Mouse (Mus musculus) right cerebral cortex, postnatal 4 days (tissue): ENCODE results near the gene Gabarap.
"Not testable (repeated sequence)": the region's sequence is repeated elsewhere in the genome, so short reads cannot be mapped to it uniquely, and the experiment has no call there.

Experiments
- DNase-seq: peaks from one replicate; pipeline ENCODE4 v3.0.0-alpha.2; 2022

The Gabarap gene

GRCm38 (mm10) chr11:69990850-69991691 lies at the start of gene Gabarap:
TSS of gene Gabarap (plus strand) at chr11:69991143.
- DNase-seq, result peak; percentile 95

- no peak for DNase-seq
Observed at GRCm38 (mm10) chr11:69945216-69945615, 45.7 kb upstream of the Gabarap start.

GRCm38 (mm10) chr11:69945997-69946891 lies 44.7 kb upstream of the Gabarap start:
- DNase-seq, result no peak

- peak; percentile 23 for DNase-seq
Observed at GRCm38 (mm10) chr11:69947337-69948065, 43.4 kb upstream of the Gabarap start.

- DNase-seq, result peak; percentile 89
Observed at GRCm38 (mm10) chr11:69948066-69948762, 42.7 kb upstream of the Gabarap start, which contains the start of gene Slc2a4. TSS of gene Slc2a4 (minus strand) at chr11:69948188.

- peak; percentile 80 for DNase-seq
Observed at GRCm38 (mm10) chr11:69948763-69949150, 42.2 kb upstream of the Gabarap start.

GRCm38 (mm10) chr11:69950807-69951459 lies 40.0 kb upstream of the Gabarap start:
- no peak for DNase-seq

- DNase-seq, result no peak
Observed at GRCm38 (mm10) chr11:69952274-69952673, 38.7 kb upstream of the Gabarap start.

GRCm38 (mm10) chr11:69953267-69953915 lies 37.6 kb upstream of the Gabarap start:
- DNase-seq, result no peak

- not testable (repeated sequence) for DNase-seq
Observed at GRCm38 (mm10) chr11:69955618-69956017, 35.3 kb upstream of the Gabarap start.

GRCm38 (mm10) chr11:69956218-69956617 lies 34.7 kb upstream of the Gabarap start:
- DNase-seq, result no peak

GRCm38 (mm10) chr11:69960616-69961015 lies 30.3 kb upstream of the Gabarap start:
- no peak for DNase-seq

- no peak for DNase-seq
Observed at GRCm38 (mm10) chr11:69961841-69962240, 29.1 kb upstream of the Gabarap start.

- DNase-seq, result no peak
Observed at GRCm38 (mm10) chr11:69964650-69965270, 26.2 kb upstream of the Gabarap start, which contains the start of gene Cldn7. TSS of gene Cldn7 (plus strand) at chr11:69964779.

- no peak for DNase-seq
Observed at GRCm38 (mm10) chr11:69965271-69966005, 25.5 kb upstream of the Gabarap start.

GRCm38 (mm10) chr11:69966006-69966859 lies 24.7 kb upstream of the Gabarap start:
- DNase-seq, result no peak

GRCm38 (mm10) chr11:69966860-69967517 lies 24.0 kb upstream of the Gabarap start:
- DNase-seq, result no peak

GRCm38 (mm10) chr11:69968793-69969192 lies 22.1 kb upstream of the Gabarap start:
- no peak for DNase-seq
